Mouse (Mus musculus): Measurements from ENCODE around the gene Plxnc1. TPM values are rescaled to one million over a fixed set of nuclear protein-coding genes. Genes with fewer than 3 reads are reported as not detected.

The Plxnc1 gene
- total and polyA plus RNA-seq, 2 experiments = 2.7 to 13.9 TPM

- no peak overlapping the region for H3K27ac ChIP-seq (replicated peaks; ENCODE audit: insufficient read depth, low read depth, low read length)
- no peaks in the 10 kb centered on the region for H3K4me1 ChIP-seq (ENCODE audit: control insufficient read depth, insufficient read depth, low read length)
- WGBS = 80% methylated on average over 10 of the region's 10 CpGs
- no peak for TF ChIP-seq POLR2A (IDR thresholded peaks at IDR 0.05; ENCODE audit: extremely low read depth, insufficient read depth, low read length)
- no peak for TF ChIP-seq CTCF (IDR thresholded peaks at IDR 0.05; ENCODE audit: low read depth, low read length)
- H3K4me3 ChIP-seq (ENCODE audit: insufficient read depth, low read depth, low read length) = no peak overlapping the region
- no peak for DNase-seq (ENCODE audit: extremely low read depth, low read depth, low spot score)
- no peak overlapping the region for H3K9ac ChIP-seq (ENCODE audit: low read depth, low read length)
- H3K79me2 ChIP-seq (ENCODE audit: control insufficient read depth, insufficient read depth, low read length) = no peaks in the 10 kb centered on the region
- H3K27me3 ChIP-seq (ENCODE audit: control insufficient read depth, insufficient read depth, low read length) = no peaks in the 10 kb centered on the region
- H3K36me3 ChIP-seq (ENCODE audit: control insufficient read depth, insufficient read depth, low read length) = no peaks in the 10 kb centered on the region
Observed at GRCm38 (mm10) chr10:94962005-94962404, 17.4 kb upstream of the Plxnc1 start.

GRCm38 (mm10) chr10:94961283-94961682, 16.6 kb upstream of the Plxnc1 start:
- Histone ChIP-seq H3K4me3 (ENCODE audit: insufficient read depth, low read depth, low read length) (no peak overlapping the region), H3K4me1 (ENCODE audit: control insufficient read depth, insufficient read depth, low read length) (no peaks in the 10 kb centered on the region), H3K9ac (ENCODE audit: low read depth, low read length) (no peak overlapping the region), H3K27me3 (ENCODE audit: control insufficient read depth, insufficient read depth, low read length) (no peaks in the 10 kb centered on the region), H3K79me2 (ENCODE audit: control insufficient read depth, insufficient read depth, low read length) (no peaks in the 10 kb centered on the region), H3K27ac (replicated peaks; ENCODE audit: insufficient read depth, low read depth, low read length) (no peak overlapping the region), H3K36me3 (ENCODE audit: control insufficient read depth, insufficient read depth, low read length) (no peaks in the 10 kb centered on the region)
- no peak for TF ChIP-seq POLR2A (IDR thresholded peaks at IDR 0.05; ENCODE audit: extremely low read depth, insufficient read depth, low read length)
- WGBS = 84% methylated on average over 11 of the region's 11 CpGs
- no peak for DNase-seq (ENCODE audit: extremely low read depth, low read depth, low spot score)

- Histone ChIP-seq H3K27me3 (ENCODE audit: control insufficient read depth, insufficient read depth, low read length) (no peaks in the 10 kb centered on the region), H3K36me3 (ENCODE audit: control insufficient read depth, insufficient read depth, low read length) (no peaks in the 10 kb centered on the region), H3K27ac (replicated peaks; ENCODE audit: insufficient read depth, low read depth, low read length) (no peak overlapping the region), H3K4me3 (ENCODE audit: insufficient read depth, low read depth, low read length) (no peak overlapping the region), H3K4me1 (ENCODE audit: control insufficient read depth, insufficient read depth, low read length) (no peaks in the 10 kb centered on the region), H3K79me2 (ENCODE audit: control insufficient read depth, insufficient read depth, low read length) (no peaks in the 10 kb centered on the region), H3K9ac (ENCODE audit: low read depth, low read length) (no peak overlapping the region)
- TF ChIP-seq POLR2A (IDR thresholded peaks at IDR 0.05; ENCODE audit: extremely low read depth, insufficient read depth, low read length) = no peak
- TF ChIP-seq CTCF (IDR thresholded peaks at IDR 0.05; ENCODE audit: low read depth, low read length) = peak; percentile 44
- peak; percentile 33 for DNase-seq (ENCODE audit: extremely low read depth, low read depth, low spot score)
- 6% methylated on average over 7 of the region's 7 CpGs for WGBS
Observed at GRCm38 (mm10) chr10:94958311-94958710, 13.7 kb upstream of the Plxnc1 start.

DNA sequence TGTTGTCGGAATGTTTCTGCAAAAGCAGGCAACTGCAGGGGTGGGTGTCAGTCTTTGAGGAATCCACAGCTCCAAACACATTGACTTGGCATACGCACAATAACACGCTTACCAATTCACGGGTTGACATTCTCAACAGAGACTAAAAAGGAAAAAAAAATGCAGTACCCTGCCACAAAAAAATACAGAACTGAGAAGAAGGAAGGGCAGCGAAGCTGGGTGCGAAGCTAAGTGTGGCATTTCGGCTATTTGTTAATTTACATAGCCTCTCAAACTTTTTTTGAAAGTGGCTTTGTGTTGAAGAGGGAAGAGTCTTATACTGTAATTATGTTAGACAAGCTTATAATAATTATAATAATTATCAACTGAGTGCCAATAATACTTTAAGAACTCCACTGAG, 13.1 kb upstream of the Plxnc1 start:
- H3K36me3 ChIP-seq (ENCODE audit: control insufficient read depth, insufficient read depth, low read length) = no peaks in the 10 kb centered on the region
- DNase-seq (ENCODE audit: extremely low read depth, low read depth, low spot score) = no peak
- WGBS = 81% methylated on average over 7 of the region's 7 CpGs

DNA sequence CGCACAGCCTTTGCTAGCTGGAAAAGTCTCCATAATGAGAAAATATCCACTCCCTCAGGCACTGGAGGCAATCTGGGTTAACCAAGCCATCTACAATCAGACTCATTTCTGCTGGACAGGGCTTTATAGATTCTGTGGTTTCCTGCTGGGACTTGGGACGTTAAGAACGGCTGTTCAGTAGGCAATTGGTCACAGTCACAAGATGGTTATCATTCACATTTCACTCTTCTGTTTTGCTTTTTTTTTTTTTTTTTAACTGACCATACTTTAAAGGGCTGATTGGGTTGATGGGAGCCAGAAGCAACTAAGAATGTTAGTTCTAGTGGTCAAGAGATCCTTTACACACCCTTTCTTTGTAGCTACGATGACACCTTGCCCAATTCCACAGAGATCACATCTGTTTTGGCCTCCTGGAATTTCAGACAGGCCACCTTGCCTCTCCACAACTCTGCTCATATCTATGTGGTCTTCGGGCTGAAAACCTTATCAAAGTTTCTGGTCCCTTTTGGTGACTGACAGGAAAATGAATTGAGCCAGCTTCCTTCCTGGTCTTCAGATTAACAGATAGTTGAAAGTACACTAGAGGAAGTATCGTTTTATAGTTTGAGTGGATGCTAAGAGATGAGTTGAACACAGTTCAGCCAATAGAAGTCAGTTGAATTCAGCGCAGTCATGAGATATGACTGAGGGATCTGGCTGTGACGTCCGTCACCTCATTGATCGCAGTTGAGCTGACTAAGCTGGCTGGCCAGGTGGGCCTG, 3.5 kb upstream of the Plxnc1 start:
- H3K9ac ChIP-seq (ENCODE audit: low read depth, low read length) = no peak overlapping the region
- no peak overlapping the region for H3K27ac ChIP-seq (replicated peaks; ENCODE audit: insufficient read depth, low read depth, low read length)
- 73% methylated on average over 10 of the region's 10 CpGs for WGBS
- no peak for DNase-seq (ENCODE audit: extremely low read depth, low read depth, low spot score)
- H3K4me1 ChIP-seq (ENCODE audit: control insufficient read depth, insufficient read depth, low read length) = no peaks in the 10 kb centered on the region
- TF ChIP-seq POLR2A (IDR thresholded peaks at IDR 0.05; ENCODE audit: extremely low read depth, insufficient read depth, low read length) = no peak
- H3K27me3 ChIP-seq (ENCODE audit: control insufficient read depth, insufficient read depth, low read length) = peaks cover 16% of the 10 kb centered on the region
- H3K79me2 ChIP-seq (ENCODE audit: control insufficient read depth, insufficient read depth, low read length) = no peaks in the 10 kb centered on the region
- no peak overlapping the region for H3K4me3 ChIP-seq (ENCODE audit: insufficient read depth, low read depth, low read length)
- H3K36me3 ChIP-seq (ENCODE audit: control insufficient read depth, insufficient read depth, low read length) = no peaks in the 10 kb centered on the region

More for the DNA sequence above, 13.1 kb upstream of the Plxnc1 start:
- H3K27me3 ChIP-seq (ENCODE audit: control insufficient read depth, insufficient read depth, low read length) = no peaks in the 10 kb centered on the region
- H3K4me3 ChIP-seq (ENCODE audit: insufficient read depth, low read depth, low read length) = no peak overlapping the region
- no peaks in the 10 kb centered on the region for H3K79me2 ChIP-seq (ENCODE audit: control insufficient read depth, insufficient read depth, low read length)
- TF ChIP-seq CTCF (IDR thresholded peaks at IDR 0.05; ENCODE audit: low read depth, low read length) = no peak
- no peak for TF ChIP-seq POLR2A (IDR thresholded peaks at IDR 0.05; ENCODE audit: extremely low read depth, insufficient read depth, low read length)
- no peak overlapping the region for H3K27ac ChIP-seq (replicated peaks; ENCODE audit: insufficient read depth, low read depth, low read length)
- no peaks in the 10 kb centered on the region for H3K4me1 ChIP-seq (ENCODE audit: control insufficient read depth, insufficient read depth, low read length)
- H3K9ac ChIP-seq (ENCODE audit: low read depth, low read length) = no peak overlapping the region

- H3K27me3 ChIP-seq (ENCODE audit: control insufficient read depth, insufficient read depth, low read length) = peaks cover 19% of the 10 kb centered on the region
- TF ChIP-seq POLR2A (IDR thresholded peaks at IDR 0.05; ENCODE audit: extremely low read depth, insufficient read depth, low read length) (no peak), CTCF (IDR thresholded peaks at IDR 0.05; ENCODE audit: low read depth, low read length) (no peak)
- no peaks in the 10 kb centered on the region for H3K36me3 ChIP-seq (ENCODE audit: control insufficient read depth, insufficient read depth, low read length)
- DNase-seq (ENCODE audit: extremely low read depth, low read depth, low spot score) = no peak
- no peaks in the 10 kb centered on the region for H3K79me2 ChIP-seq (ENCODE audit: control insufficient read depth, insufficient read depth, low read length)
- H3K27ac ChIP-seq (replicated peaks; ENCODE audit: insufficient read depth, low read depth, low read length) = no peak overlapping the region
- H3K4me1 ChIP-seq (ENCODE audit: control insufficient read depth, insufficient read depth, low read length) = no peaks in the 10 kb centered on the region
- 69% methylated on average over 7 of the region's 7 CpGs for WGBS
- no peak overlapping the region for H3K9ac ChIP-seq (ENCODE audit: low read depth, low read length)
- H3K4me3 ChIP-seq (ENCODE audit: insufficient read depth, low read depth, low read length) = no peak overlapping the region
Observed at GRCm38 (mm10) chr10:94947386-94947785, 2.8 kb upstream of the Plxnc1 start.

Measured in liver, adult 2 months (tissue).